Mouse (Mus musculus): ENCODE data around the gene Nek6. TPM values are rescaled to one million over a fixed set of nuclear protein-coding genes. Genes with fewer than 3 reads are reported as not detected.

Gene Nek6
- total RNA-seq, 2 experiments from 2014 or later = 43.8 to 49.7 TPM

GRCm38 (mm10) chr2:38578602-38579521 lies 67.4 kb downstream of the Nek6 start:
- DNase-seq (ENCODE audit: low spot score in 2 of 2) = peak; percentile 51 to 52

GRCm38 (mm10) chr2:38579528-38579927 lies 68.1 kb downstream of the Nek6 start:
- DNase-seq (ENCODE audit: low spot score in 2 of 2) = no peak

GRCm38 (mm10) chr2:38583982-38584381 lies 72.5 kb downstream of the Nek6 start:
- no peak for DNase-seq (ENCODE audit: low spot score in 2 of 2)

GRCm38 (mm10) chr2:38584514-38585378 lies 73.3 kb downstream of the Nek6 start:
- peak in 1 of 2 experiments; percentile 49 for DNase-seq (ENCODE audit: low spot score in 2 of 2)

GRCm38 (mm10) chr2:38585379-38585736 lies 73.9 kb downstream of the Nek6 start:
- no peak for DNase-seq (ENCODE audit: low spot score in 2 of 2)

- no peak for DNase-seq (ENCODE audit: low spot score in 2 of 2)
Measured at GRCm38 (mm10) chr2:38586733-38587132, 75.3 kb downstream of the Nek6 start.

GRCm38 (mm10) chr2:38591751-38592459 lies 80.5 kb downstream of the Nek6 start:
- peak; percentile 37 to 50 for DNase-seq (ENCODE audit: low spot score in 2 of 2)

- DNase-seq (ENCODE audit: low spot score in 2 of 2) = no peak
Measured at GRCm38 (mm10) chr2:38594874-38595273, 83.4 kb downstream of the Nek6 start.

GRCm38 (mm10) chr2:38597896-38598295 lies 86.5 kb downstream of the Nek6 start:
- no peak for DNase-seq (ENCODE audit: low spot score in 2 of 2)

- DNase-seq (ENCODE audit: low spot score in 2 of 2) = no peak
Measured at GRCm38 (mm10) chr2:38598395-38598794, 87.0 kb downstream of the Nek6 start.

GRCm38 (mm10) chr2:38600842-38601241 lies 89.4 kb downstream of the Nek6 start:
- no peak for DNase-seq (ENCODE audit: low spot score in 2 of 2)

- DNase-seq (ENCODE audit: low spot score in 2 of 2) = no peak
Measured at GRCm38 (mm10) chr2:38607716-38608115, 96.3 kb downstream of the Nek6 start.

- no peak for DNase-seq (ENCODE audit: low spot score in 2 of 2)
Measured at GRCm38 (mm10) chr2:38608831-38609309, 97.4 kb downstream of the Nek6 start.

- no peak for DNase-seq (ENCODE audit: low spot score in 2 of 2)
Measured at GRCm38 (mm10) chr2:38609310-38609709, 97.9 kb downstream of the Nek6 start.

- DNase-seq (ENCODE audit: low spot score in 2 of 2) = no peak
Measured at GRCm38 (mm10) chr2:38610161-38610560, 98.7 kb downstream of the Nek6 start.

GRCm38 (mm10) chr2:38612596-38612995 lies 101.2 kb downstream of the Nek6 start:
- DNase-seq (ENCODE audit: low spot score in 2 of 2) = no peak

GRCm38 (mm10) chr2:38613576-38613975 lies 102.1 kb downstream of the Nek6 start:
- no peak for DNase-seq (ENCODE audit: low spot score in 2 of 2)

GRCm38 (mm10) chr2:38614437-38614836 lies 103.0 kb downstream of the Nek6 start:
- no peak for DNase-seq (ENCODE audit: low spot score in 2 of 2)

- DNase-seq (ENCODE audit: low spot score in 2 of 2) = peak; percentile 36 to 43
Measured at GRCm38 (mm10) chr2:38616072-38616471, 104.6 kb downstream of the Nek6 start.

GRCm38 (mm10) chr2:38616956-38617872 lies 105.8 kb downstream of the Nek6 start:
- no peak for DNase-seq (ENCODE audit: low spot score in 2 of 2)

Data from layer of hippocampus, postnatal 10 days (tissue).